7 mouse cellular contexts compared by ENCODE assay signal in genomic region chr3:79193001-79193400, GRCm38 (mm10).
DNase-seq lines count a peak whose midpoint lies in the region; ATAC-seq and TF ChIP-seq lines count a peak whose summit lies in the region.

No protein-coding gene starts in this region.

- WGBS in lung, postnatal 0 days = 25% methylated on average over 4 of the region's 4 CpGs
- WGBS in lung, adult 2 months = 13% methylated on average over 4 of the region's 4 CpGs
- 35% methylated on average over 4 of the region's 4 CpGs for WGBS in heart, embryonic 11.5 days (ENCODE audit: insufficient replicate concordance)
- 87% methylated on average over 4 of the region's 4 CpGs for WGBS in forebrain, embryonic 10.5 days

- TF ChIP-seq EP300 in lung, postnatal 0 days (IDR thresholded peaks at IDR 0.05) = peak; percentile 93

- H3K27me3 ChIP-seq in lung, postnatal 0 days (replicated peaks; ENCODE audit: insufficient read depth, low read length) = no peaks in the 10 kb centered on the region
- H3K27me3 ChIP-seq in heart, embryonic 11.5 days (ENCODE audit: control insufficient read depth, insufficient read depth, low read length) = no peaks in the 10 kb centered on the region
- no peaks in the 10 kb centered on the region for H3K27me3 ChIP-seq in myocyte (ENCODE audit: control insufficient read depth, insufficient read depth, insufficient read length)
- H3K27me3 ChIP-seq in forebrain, embryonic 10.5 days (ENCODE audit: poor library complexity, severe bottlenecking) = no peaks in the 10 kb centered on the region

- no peak for TF ChIP-seq CTCF in lung, postnatal 0 days (IDR thresholded peaks at IDR 0.05)
- TF ChIP-seq CTCF in lung, adult 2 months (IDR thresholded peaks at IDR 0.05; ENCODE audit: insufficient read depth, low read length) = no peak

- peaks cover 11% of the 10 kb centered on the region; the same call in 1 of the 2 replicates for H3K4me1 ChIP-seq in lung, postnatal 0 days (ENCODE audit: insufficient read depth, low read depth, low read length)
- H3K4me1 ChIP-seq in lung, adult 2 months (ENCODE audit: control insufficient read depth, insufficient read depth, low read length) = peaks cover 21% of the 10 kb centered on the region
- H3K4me1 ChIP-seq in heart, embryonic 11.5 days (ENCODE audit: control insufficient read depth, insufficient read depth, low read length) = peaks cover 18% of the 10 kb centered on the region
- H3K4me1 ChIP-seq in forebrain, embryonic 10.5 days = no peaks in the 10 kb centered on the region; the same call in 1 of the 2 replicates

- DNase-seq in lung, postnatal 0 days (ENCODE audit: low spot score) = peak; percentile 66
- no peak for DNase-seq in lung, adult 2 months
- peak; percentile 73 for DNase-seq in cerebellum, adult 8-10 months
- no peak for DNase-seq in thymus, postnatal 10 days (ENCODE audit: low spot score in 2 of 2)
- no peak for DNase-seq in forebrain, embryonic 10.5 days (ENCODE audit: extremely low spot score, low spot score)

- no peak overlapping the region for H3K9ac ChIP-seq in lung, postnatal 0 days (replicated peaks; ENCODE audit: low read depth)
- H3K9ac ChIP-seq in heart, embryonic 11.5 days (ENCODE audit: low read depth, low read length) = no peak overlapping the region

- no peak for TF ChIP-seq POLR2A in lung, adult 2 months (IDR thresholded peaks at IDR 0.05; ENCODE audit: borderline replicate concordance, extremely low read depth, low read depth, low read length)
- no peak for TF ChIP-seq POLR2A in myocyte (IDR thresholded peaks at IDR 0.05; ENCODE audit: insufficient read length, low read depth)

- H3ac ChIP-seq in myocyte (ENCODE audit: control insufficient read depth, insufficient read length) = no peak overlapping the region

- peaks cover 53% of the 10 kb centered on the region for H3K79me2 ChIP-seq in myocyte (ENCODE audit: control insufficient read depth, insufficient read depth)

- H3K4me3 ChIP-seq in lung, postnatal 0 days (ENCODE audit: low read depth, low read length) = no peak overlapping the region
- no peak overlapping the region for H3K4me3 ChIP-seq in lung, adult 2 months (replicated peaks; ENCODE audit: extremely low read depth, low read depth, low read length)
- no peak overlapping the region for H3K4me3 ChIP-seq in heart, embryonic 11.5 days (ENCODE audit: low read depth, low read length)
- H3K4me3 ChIP-seq in myocyte = no peak overlapping the region
- no peak overlapping the region for H3K4me3 ChIP-seq in forebrain, embryonic 10.5 days

- H3K4me2 ChIP-seq in lung, postnatal 0 days (replicated peaks; ENCODE audit: low read depth, low read length) = no peak overlapping the region
- no peak overlapping the region for H3K4me2 ChIP-seq in heart, embryonic 11.5 days
- H3K4me2 ChIP-seq in myocyte (ENCODE audit: low read depth) = peak overlapping the region; percentile 26

- peaks cover 3% of the 10 kb centered on the region; the same call in 1 of the 2 replicates for H3K36me3 ChIP-seq in lung, postnatal 0 days (ENCODE audit: insufficient read depth, low read length)
- H3K36me3 ChIP-seq in heart, embryonic 11.5 days (ENCODE audit: control insufficient read depth, insufficient read depth, low read length) = no peaks in the 10 kb centered on the region
- peaks cover 9% of the 10 kb centered on the region for H3K36me3 ChIP-seq in myocyte (ENCODE audit: control insufficient read depth, insufficient read depth)
- no peaks in the 10 kb centered on the region for H3K36me3 ChIP-seq in forebrain, embryonic 10.5 days (replicated peaks)

- no peak overlapping the region for H3K27ac ChIP-seq in lung, postnatal 0 days (ENCODE audit: low read length)
- 0 out of 2 replicates have a peak overlapping the region, but pooled peaks have one; percentile 10 for H3K27ac ChIP-seq in heart, embryonic 11.5 days (ENCODE audit: low read depth, low read length)
- no peak overlapping the region for H3K27ac ChIP-seq in forebrain, embryonic 10.5 days

- peak; percentile 59 for ATAC-seq in lung, postnatal 0 days
- ATAC-seq in heart, embryonic 11.5 days (replicated peaks; ENCODE audit: insufficient number of reproducible peaks, low FRiP score, low TSS enrichment) = no peak

- H3K9me3 ChIP-seq in lung, postnatal 0 days (ENCODE audit: low read length) = no peaks in the 10 kb centered on the region
- H3K9me3 ChIP-seq in heart, embryonic 11.5 days (replicated peaks; ENCODE audit: control insufficient read depth, low read length) = no peaks in the 10 kb centered on the region
- H3K9me3 ChIP-seq in forebrain, embryonic 10.5 days = no peaks in the 10 kb centered on the region

TF ChIP-seq in myocyte, 11 proteins besides CTCF, POLR2A, EP300 and RAD21:
- TF ChIP-seq MYOG (IDR thresholded peaks at IDR 0.05; ENCODE audit: control insufficient read depth in 1 of 3, insufficient read depth in 1 of 3, insufficient read length in 2 of 3, low read depth in 2 of 3) (peak in 2 of 3 experiments; percentile 5 to 14), POLR2AphosphoS2 (IDR thresholded peaks at IDR 0.05; ENCODE audit: insufficient read length, low read depth) (no peak), MYOD1 (IDR thresholded peaks at IDR 0.05; ENCODE audit: control insufficient read depth in 1 of 3, insufficient read length in 2 of 3, low read depth in 2 of 3) (peak in 2 of 3 experiments; percentile 66 to 71), CEBPB (IDR thresholded peaks at IDR 0.05; ENCODE audit: insufficient read depth, poor library complexity, severe bottlenecking) (peak; percentile 3; the same call in 1 of the 2 replicates), TCF12 (IDR thresholded peaks at IDR 0.05; ENCODE audit: insufficient read depth, poor library complexity, severe bottlenecking) (no peak)
TF ChIP-seq in myocyte: peak in this region for 3.

Comparison
In these comparisons a context has a peak if more than half of its experiments do, and no peak if none do; other contexts are left out.
1. DNase-seq: peak in lung, postnatal 0 days (single experiment) and cerebellum, adult 8-10 months (single experiment); none in lung, adult 2 months (single experiment), thymus, postnatal 10 days (0 of 2) and forebrain, embryonic 10.5 days (single experiment).